Mouse (Mus musculus): ENCODE data around the gene Pla2g5.

The Pla2g5 gene

DNA sequence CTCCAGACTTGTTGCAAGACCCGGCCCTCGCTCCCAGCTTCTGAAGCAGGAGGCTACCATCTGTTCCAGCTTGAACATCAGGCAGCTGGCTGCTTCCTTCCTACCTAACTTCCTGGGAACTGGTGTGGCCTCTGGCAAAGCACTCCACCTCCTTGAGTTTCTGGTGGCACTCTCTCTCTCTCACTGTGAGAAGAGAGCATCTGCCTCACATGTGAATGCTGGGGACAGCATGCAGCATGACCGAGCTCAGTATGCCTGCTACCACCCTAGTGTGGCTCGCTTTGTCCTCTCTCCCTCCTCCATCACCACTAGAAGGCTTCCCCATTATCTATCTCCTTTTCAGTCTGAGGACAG, 66.1 kb downstream of the Pla2g5 start:
- no peak for DNase-seq (ENCODE audit: low spot score in 2 of 2)

DNA sequence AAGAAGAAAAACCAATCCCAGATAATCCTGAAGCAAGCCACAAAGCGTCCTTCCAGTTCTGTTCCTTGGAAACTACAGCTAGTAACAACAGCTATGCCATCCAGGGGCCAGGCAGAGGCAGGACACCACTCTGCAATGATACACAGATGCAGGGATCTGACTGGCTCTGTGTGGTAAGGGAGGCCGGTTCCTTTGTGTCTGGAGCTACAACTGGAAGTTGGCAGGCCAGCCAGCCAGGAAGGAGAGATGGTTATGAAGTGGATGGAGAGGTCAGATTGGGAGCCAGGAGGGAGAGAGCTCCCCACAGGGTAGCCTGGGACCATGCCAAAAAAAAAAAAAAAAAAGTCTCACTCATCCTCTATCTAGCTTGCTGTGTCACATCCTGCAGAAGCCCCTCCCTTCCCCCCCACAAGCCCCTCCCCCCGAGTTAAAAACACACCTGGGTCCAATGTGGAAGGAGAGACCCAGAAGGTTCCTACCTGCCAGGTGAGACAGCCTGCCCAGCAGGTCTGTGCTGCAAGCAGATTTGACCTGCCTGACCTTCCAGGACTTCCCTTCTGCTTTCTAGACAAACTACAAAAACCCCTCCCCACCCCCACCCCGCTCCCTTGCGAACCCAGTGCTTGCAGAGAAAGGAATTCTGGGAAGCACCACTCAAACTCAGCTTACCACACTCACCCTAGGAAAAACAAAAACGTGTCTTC, 66.6 kb downstream of the Pla2g5 start:
- no peak for DNase-seq (ENCODE audit: low spot score in 2 of 2)

DNA sequence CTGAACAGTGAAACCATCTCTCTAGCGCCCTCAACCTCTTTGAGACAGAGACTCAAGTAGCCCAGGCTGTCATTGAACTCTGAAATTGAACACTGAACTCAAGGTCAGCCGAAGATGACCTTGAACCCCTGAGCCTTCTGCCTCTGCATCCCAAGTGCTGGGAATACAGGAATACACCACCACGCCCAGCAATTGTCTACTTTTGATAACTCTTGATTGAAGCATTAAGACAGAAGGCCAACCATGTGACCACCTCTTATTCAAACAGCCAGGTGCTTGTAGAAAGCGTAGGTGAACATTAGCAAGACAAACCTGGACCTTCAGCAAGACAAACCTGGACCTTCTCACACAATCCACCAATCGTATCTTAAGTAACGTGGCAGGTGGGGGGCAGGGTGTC, 68.9 kb downstream of the Pla2g5 start:
- DNase-seq (ENCODE audit: low spot score in 2 of 2) = no peak

DNA sequence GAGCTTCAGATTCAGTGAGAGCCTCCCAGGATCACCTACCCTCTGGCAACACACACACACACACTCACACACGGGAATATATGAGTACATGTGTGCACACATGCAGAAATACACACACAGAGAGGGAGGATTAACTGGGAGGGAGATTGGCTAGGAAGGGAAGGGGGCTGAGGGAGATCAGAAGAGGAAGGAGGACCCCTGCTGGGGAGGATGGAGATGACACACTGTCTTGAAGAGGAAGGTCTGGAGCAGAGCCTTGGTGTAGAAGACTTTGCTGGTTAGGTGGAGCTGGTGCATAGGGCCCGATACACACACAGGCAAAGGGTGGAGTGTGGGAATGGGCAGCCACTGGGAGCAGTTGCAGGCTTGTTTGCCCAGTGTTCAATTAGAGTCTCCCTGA, 70.0 kb downstream of the Pla2g5 start:
- DNase-seq (ENCODE audit: low spot score in 2 of 2) = peak; percentile 56 to 67

DNA sequence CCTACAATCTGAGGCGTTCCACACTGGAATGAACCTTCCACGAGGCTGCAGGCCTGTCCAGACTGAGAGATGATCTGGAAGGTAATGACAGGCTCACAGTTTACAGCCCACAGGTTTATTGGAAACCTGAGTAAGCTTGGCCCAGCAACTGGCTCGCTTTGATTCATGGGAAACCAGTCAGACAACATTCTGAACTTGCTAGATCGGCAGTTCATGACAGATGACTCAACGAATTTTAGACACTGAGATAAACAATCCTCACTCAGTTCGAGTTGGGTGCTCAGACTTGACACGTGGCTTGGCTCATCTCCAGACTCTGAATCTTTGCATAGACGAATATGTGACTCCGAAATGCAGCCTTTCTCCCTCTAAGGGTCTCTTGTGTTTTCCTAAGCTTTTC, 70.7 kb downstream of the Pla2g5 start:
- DNase-seq (ENCODE audit: low spot score in 2 of 2) = no peak

DNA sequence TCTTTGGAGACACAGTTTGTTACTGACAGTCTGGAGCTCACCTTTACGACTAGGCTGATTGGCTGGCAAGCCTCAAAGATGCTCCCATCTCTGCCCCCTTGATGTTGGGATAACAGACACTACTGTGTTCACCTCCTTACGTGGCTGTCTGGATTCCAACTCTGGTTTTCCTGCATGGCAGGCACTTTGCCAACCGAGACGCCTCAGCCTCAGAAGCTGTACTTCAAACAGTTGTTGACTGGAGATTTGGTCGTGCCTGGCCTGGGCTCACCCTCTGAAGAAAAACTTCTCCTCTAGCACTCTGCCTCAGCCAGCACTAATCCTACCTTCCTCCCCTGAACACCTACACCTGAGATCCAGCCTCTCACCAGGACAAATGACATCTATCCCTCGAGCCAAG, 71.8 kb downstream of the Pla2g5 start:
- no peak for DNase-seq (ENCODE audit: low spot score in 2 of 2)

DNA sequence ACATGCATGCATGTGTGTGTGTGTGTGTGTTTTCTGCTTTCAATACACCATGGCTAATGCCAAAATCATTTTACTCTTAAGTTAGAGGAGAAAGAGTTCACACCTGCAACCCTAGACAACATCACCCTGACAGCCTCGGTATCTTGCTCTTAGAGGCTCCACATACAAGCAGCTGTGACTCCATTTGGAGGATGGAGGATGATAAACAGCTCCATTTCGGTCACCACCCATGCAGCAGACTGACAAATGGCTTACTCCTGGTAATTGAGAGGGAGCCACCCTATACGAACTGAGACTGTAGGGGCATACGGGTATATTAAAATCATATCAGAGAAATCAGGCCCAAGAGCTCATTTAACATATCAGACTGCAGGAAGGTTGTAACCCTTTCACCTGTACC, 74.9 kb downstream of the Pla2g5 start:
- DNase-seq (ENCODE audit: low spot score in 2 of 2) = no peak

DNA sequence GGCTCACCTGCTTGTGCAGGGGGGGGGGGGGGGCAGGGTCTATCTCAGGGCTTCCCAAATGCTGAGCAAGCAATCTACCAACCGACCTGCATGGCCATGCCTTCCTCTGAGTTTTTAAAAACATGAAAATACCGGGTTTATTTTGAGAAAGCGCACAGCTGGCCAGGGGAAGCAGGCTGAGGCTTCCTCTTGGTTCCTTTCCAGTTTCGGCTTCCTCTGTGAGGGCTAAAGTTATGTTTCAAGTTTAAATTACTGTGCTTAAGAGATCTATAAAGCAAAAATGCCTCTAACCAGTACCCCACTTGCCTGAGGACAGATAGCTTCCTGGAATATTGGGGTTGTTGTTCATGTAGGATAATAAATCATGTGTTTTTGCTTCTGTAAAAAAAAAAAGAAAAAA, 77.1 kb downstream of the Pla2g5 start:
- DNase-seq (ENCODE audit: low spot score in 2 of 2) = no peak

DNA sequence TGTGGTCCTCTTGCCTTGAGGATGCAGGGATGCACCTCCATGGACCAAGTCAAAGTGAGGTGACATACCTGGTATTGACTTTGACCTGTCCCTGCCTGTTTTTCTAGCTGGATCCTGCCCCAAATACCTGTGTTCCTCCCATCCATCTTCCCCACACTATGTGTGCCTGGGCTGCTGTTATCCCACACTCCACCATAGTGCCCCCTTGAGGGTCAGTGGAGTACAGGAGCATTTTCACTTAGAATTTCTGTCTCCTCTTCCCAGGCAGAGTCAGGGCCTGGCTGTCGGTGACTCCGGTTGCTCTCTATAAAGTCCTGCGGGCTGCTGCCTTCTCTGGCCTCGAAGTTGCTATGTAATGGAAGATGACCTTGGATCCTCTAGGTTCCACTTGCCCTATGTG, 77.6 kb downstream of the Pla2g5 start:
- DNase-seq (ENCODE audit: low spot score in 2 of 2) = no peak

DNA sequence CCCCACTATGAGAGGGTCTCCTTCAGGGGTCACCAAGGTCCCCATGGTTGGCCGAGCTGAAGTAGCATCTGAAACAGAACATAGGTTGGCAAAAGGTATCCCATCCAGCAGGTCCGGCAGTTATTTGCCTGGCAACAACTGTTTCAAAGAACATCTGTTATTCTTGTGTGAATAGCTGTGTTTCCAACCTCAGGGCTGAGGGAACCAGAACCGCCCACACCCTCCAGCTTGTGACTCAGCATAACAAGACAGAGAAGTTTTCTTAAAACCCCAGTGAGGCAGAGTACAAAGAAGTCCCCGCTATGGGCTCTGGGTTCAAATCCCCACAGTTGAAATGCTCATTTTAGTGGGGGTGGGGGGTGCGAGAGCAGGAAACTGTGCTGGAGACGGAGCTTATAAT, 81.2 kb downstream of the Pla2g5 start:
- no peak for DNase-seq (ENCODE audit: low spot score in 2 of 2)

DNA sequence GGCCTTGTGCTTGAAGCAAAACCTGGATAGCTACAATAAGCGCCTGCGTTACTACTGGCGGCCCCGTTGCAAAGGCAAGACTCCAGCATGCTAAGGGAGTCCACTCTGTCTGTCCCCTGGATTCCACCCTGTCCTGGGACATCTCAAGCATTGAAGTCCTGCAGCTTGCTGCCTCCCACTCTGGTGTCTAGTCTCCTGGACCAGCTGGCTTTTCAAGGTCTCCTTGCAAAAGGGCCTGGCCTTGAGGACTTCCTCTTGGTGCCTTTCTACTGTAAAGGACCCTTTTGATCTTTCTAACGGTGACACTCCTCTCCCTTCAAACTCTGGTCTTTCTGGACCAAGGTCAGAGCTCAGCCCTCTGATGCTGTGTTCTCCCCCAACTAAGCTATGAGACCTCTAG, 83.0 kb downstream of the Pla2g5 start:
- DNase-seq (ENCODE audit: low spot score in 2 of 2) = no peak

DNA sequence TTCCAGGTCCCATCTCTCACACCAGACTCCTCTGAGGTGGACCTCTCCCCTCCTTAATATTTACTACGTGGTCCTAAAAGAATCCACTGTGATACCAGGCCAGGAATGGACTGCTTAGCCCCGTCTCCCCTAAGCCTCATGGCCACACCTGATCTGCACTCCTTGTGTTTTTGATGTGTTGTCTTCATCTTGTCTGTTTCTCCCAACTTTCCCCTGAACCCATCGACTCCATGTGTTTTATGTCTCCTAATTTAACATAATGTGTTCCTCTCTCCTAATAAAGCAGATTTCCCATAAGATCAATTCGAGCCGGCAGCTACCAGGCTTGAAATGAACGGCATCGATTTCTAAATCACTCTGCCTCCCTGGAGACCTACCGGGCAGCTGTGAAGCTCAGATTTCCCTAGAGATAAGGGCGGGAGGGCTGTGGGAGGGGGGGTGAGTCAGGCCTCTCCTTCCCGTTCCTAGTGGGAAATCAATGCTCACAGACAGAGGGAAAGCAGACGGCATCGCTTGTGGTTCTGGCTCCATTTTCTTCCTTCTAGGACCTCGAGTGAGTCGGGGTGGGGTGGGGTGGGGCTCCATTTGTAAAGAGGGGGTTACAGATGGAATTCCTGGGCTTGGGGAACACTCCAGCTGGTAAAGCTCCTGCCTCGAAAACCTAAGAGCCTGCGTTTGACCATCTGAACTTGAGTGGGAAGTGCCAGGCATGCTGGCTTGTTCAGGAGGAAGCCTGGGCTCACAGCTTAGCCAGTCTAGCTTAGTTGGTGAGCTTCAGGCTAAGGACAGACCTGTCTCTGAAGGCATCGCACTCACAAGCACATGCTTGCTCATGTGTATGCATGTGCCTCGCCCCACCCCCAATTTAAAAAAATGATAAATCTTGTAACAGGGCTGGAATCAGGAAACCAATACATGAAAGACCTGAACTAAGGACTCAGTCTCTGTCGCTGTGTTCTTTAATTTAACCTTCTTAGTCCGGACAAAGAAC, 85.6 kb downstream of the Pla2g5 start:
- no peak for DNase-seq (ENCODE audit: low spot score in 2 of 2)

DNA sequence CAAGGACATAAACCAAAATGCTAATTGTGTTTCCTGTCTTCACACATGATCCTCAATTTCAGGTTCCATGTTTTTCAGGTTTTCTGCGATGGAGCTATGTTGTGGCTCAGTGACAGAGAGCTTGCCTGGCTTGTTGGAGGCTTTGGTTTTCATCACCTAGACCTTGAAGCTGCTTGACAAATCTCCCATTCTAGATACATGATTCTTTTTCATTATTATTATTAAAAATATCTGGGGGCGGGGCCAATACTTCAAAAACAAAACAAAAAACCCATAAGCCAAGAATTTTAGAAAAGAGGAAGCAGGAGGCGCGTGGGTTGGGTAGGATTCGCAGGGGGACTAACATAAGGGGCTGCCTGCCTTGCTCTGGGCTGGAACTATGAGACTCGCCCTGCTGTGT, 87.8 kb downstream of the Pla2g5 start, which contains the start of gene Pla2g2d:
Gene Pla2g2d (plus strand): TSS at position 301 of the 400 bp plus-strand sequence.
- DNase-seq (ENCODE audit: low spot score in 2 of 2) = no peak

DNA sequence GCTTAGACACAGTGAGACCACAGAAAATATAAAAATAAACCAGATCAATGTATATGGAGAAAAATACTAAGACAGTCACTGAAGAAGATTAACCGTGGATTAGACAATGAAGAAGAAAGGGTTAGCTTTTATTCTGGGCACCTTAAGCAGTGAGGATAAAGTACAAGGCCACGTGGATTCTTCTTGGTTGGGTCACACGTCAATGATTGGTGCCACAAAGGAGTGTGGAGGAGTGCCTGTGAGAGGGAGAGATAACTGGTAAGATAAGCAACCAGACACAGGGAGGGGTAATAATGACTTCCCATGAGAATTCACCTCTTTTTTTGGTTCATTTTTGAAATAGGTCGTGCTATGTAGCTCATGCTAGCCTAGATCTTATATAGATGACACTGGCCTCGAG, 90.9 kb downstream of the Pla2g5 start:
- DNase-seq (ENCODE audit: low spot score in 2 of 2) = no peak

DNA sequence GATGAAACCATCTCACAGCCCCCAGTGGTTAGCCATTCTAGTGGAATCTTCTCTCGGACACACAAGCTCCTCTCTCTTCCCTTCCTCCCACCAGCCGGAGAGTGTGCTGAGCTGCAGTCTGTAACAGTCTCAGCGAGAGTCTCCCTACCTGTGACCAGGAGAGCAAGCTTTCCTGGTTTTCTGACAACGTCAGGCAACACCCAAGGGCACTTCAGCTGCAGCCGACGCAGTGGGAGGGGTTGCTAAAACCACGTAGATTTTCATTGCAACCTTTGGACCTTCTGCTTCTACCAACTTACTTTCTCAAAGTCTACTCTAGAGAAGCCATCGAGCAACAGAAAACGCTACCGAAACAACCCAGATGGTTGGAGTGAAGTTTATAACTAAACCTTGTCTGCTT, 91.3 kb downstream of the Pla2g5 start:
- DNase-seq (ENCODE audit: low spot score in 2 of 2) = no peak

DNA sequence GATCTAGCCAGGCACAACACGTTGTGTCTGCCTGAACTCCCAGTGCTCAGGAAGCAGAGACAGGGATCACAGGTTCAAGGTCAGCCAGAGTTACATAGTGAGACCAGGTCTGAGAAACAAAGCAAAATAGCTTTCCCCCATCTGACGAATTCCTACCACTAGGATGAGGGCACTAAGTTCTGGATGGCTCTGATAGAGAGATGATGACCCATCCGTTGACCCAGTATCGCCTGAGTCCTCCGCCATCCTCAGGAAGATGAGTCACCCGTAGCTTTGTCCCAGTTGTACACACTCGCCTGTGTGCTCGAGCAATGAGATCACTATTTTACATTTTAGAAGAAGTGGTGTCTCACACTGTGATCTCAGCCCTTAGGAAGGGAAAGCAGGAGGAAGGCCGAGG, 101.0 kb downstream of the Pla2g5 start:
- no peak for DNase-seq (ENCODE audit: low spot score in 2 of 2)

DNA sequence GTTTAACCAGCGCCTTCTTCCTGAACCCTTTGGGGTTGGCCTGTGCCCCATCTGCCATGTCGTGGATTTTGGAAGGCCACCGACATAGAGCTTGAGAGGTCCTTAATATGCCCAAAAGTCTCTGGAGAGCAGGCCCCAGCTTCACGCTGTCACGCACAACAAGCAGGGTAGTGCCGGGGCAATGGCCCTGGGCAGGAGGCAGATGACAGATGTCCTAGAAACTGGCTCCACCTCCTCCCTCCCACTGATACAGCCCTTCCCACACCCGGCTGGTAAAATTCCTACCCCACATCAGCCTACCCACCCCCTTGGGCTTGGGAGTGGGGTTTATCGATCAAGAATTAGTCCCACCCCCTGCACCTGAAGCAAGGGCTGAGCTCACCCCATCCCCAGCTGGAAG, 105.9 kb downstream of the Pla2g5 start, which contains the start of gene Pla2g2f:
Gene Pla2g2f (minus strand): TSS at position 211 of the 400 bp plus-strand sequence.
- DNase-seq (ENCODE audit: low spot score in 2 of 2) = no peak

DNA sequence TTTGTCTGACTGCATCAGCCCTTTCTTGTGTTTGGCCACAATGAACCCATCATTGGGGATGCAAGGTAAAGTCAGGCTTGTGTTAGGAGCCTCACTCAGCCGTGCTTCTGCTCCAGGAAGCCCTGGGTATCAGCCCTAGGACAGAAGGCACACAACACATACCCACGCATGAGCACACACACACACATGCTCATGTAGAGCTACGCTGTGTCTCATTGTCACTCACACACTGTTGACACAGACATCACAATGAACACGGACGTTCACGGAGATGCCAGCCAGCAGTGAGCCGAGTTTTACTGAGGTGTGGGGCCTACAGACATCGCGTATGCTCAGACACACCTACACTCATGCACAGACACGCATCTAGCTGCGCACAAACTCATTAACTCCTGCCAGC, 107.3 kb downstream of the Pla2g5 start:
- DNase-seq (ENCODE audit: low spot score in 2 of 2) = no peak

DNA sequence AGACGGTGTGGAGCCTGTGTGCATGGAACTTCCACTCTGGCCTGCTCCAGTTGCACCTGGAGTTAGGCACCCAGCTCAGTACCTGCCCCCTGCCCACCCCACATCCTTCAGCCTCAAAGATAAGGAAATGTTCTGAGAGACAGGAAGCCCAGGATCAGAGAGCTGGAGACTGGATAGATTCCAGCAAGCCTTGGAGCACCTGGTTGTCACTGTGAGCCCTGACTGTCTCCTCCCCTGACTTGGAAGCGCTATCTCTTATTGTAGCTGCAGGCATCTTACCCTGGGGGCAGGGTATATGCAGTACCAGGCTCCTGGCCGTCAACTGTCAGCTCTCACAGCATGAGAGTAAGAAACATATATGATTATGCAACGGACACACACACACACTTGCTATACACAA, 107.8 kb downstream of the Pla2g5 start:
- DNase-seq (ENCODE audit: low spot score in 2 of 2) = no peak

DNA sequence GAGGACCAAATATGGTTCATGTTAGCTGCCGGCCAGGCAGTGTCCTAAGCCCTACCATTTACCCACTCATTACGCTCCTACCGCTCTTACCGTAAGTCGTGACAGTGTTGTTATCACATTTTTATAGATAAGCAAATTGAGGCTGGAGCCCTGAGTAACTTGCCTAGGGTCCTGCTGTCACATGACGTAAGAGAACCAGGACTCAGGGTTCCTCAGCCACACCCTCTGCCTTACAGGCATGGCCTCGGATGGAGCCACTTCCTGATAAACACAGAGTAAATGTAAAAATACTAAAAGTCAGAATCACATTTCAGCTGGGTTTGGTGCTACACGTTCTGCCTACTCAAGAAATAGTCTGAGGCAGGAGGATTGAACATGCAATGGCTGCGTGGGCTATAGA, 108.8 kb downstream of the Pla2g5 start:
- DNase-seq (ENCODE audit: low spot score in 2 of 2) = no peak

DNA sequence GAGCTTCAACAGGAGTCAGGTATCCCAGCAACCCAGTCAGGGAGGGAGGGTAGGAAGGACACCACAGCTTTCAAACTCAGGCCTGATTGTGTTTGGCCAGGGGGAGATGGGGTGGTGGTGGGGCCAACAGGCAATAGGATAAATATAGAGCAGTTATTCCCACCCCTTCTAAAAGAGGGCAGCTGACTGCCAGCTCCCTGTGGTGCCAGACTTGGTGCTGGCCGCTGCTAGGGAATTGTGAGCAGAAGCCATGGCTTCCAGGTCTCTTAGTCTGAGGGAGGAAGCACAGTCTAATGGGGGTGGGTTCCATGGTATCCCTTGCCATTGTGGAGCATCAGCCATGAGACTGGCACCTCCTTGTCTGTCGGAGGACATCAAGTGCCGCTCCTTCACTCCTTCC, 109.7 kb downstream of the Pla2g5 start:
- DNase-seq (ENCODE audit: low spot score in 2 of 2) = no peak

DNA sequence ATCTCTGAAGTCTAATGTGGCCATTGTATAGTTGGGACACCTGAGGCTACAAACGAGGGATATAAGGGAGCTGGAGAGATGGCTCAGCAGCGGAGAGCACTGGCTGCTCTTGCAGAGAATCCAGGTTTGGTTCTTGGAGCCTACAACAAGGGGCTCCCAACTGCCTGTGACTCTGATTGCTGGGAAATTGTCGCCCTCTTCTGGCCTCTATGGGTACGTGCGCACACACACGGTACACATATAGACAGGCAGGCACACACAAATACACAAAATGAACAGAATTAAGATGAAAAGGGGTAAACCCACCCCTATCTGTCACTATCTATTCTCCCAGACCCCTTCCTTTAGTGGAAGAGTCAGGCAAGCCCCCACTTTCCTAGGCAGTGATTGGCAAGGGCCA, 110.7 kb downstream of the Pla2g5 start:
- DNase-seq (ENCODE audit: low spot score in 2 of 2) = no peak

All from frontal cortex, postnatal 14 days (tissue).